Mouse (Mus musculus) kidney, embryonic 16.5 days (tissue): ENCODE results near the gene Parm1. TPM values are rescaled to one million over a fixed set of nuclear protein-coding genes. Genes with fewer than 3 reads are reported as not detected.

Source experiments
- ATAC-seq: fragments of 200-750 bp; cut with Nextera tagmentation; 2 replicates; pipeline ENCODE4 v1.8.0; 2017; ENCODE audit warnings: moderate TSS enrichment; ENCODE audit not compliant: low FRiP score, low TSS enrichment
- H3K27ac ChIP-seq: fragments of 300-500 bp; sonication (generic); 2 replicates; pipeline ENCODE4 v1.5.1; 2014; ENCODE audit warnings: low read length
- H3K27me3 ChIP-seq: fragments of 300-500 bp; sonication (generic); 2 replicates; pipeline ENCODE4 v1.6.1; 2014; ENCODE audit warnings: low read length, control low read depth, mixed read lengths; ENCODE audit not compliant: insufficient read depth
- H3K36me3 ChIP-seq: fragments of 300-500 bp; sonication (generic); 2 replicates; pipeline ENCODE4 v1.6.1; 2014; ENCODE audit warnings: low read length, control low read depth, mixed read lengths; ENCODE audit not compliant: insufficient read depth
- H3K4me1 ChIP-seq: fragments of 300-500 bp; sonication (generic); 2 replicates; pipeline ENCODE4 v1.6.1; 2014; ENCODE audit warnings: low read length, control low read depth, mixed read lengths; ENCODE audit not compliant: insufficient read depth
- H3K4me2 ChIP-seq: fragments of 300-500 bp; sonication (generic); replicated peaks from 2 replicates; pipeline ENCODE4 v1.6.1; 2014; ENCODE audit warnings: low read depth, low read length
- H3K4me3 ChIP-seq: fragments of 300-500 bp; sonication (generic); 2 replicates; pipeline ENCODE4 v1.5.1; 2014; ENCODE audit warnings: mild to moderate bottlenecking, low read length
- H3K9ac ChIP-seq: fragments of 300-500 bp; sonication (generic); replicated peaks from 2 replicates; pipeline ENCODE4 v1.6.1; 2014; ENCODE audit warnings: low read length
- H3K9me3 ChIP-seq: fragments of 300-500 bp; sonication (generic); 2 replicates; pipeline ENCODE4 v1.6.1; 2016; ENCODE audit warnings: low read length, control low read depth
- WGBS: fragments of 180-500 bp; shearing (Covaris S2); extraction: QIAGEN DNeasy Blood & Tissue Kit; methylation state at CpG from one replicate; pipeline ENCODE4 v1.1.7; 2014; 5-methylcytosine and 5-hydroxymethylcytosine counted together
- polyA plus RNA-seq: library from polyadenylated mRNA; unstranded; fragments of >200 nt; fragmentation: Nextera tagmentation; extraction: Ambion mirVana; gene quantifications from 2 replicates; pipeline ENCODE4 v1.2.1, GENCODE M21; 2015

Gene Parm1
- 9.6 and 11.2 TPM in 2 replicates for polyA plus RNA-seq

- Histone ChIP-seq H3K4me2 (peak within 1 kb of the TSS; percentile 94), H3K27me3 (peaks cover 6% of the 10 kb centered on the region), H3K4me1 (peaks cover 21% of the 10 kb centered on the region), H3K9me3 (no peaks in the 10 kb centered on the region), H3K4me3 (peak within 1 kb of the TSS; percentile 57), H3K36me3 (no peaks in the 10 kb centered on the region), H3K9ac (peak within 1 kb of the TSS; percentile 64), H3K27ac (no peak within 1 kb of the TSS)
- under 1% methylated on average over 47 of the region's 48 CpGs for WGBS
- ATAC-seq: peak; percentile 100
Observed at GRCm38 (mm10) chr5:91517480-91518301, at the start of gene Parm1. Parm1 (plus strand) TSS chr5:91517615.

- no peak overlapping the region for H3K27ac ChIP-seq
- H3K4me2 ChIP-seq: no peak overlapping the region
- H3K27me3 ChIP-seq: no peaks in the 10 kb centered on the region
- H3K4me1 ChIP-seq: no peaks in the 10 kb centered on the region
- H3K36me3 ChIP-seq: no peaks in the 10 kb centered on the region
- no peak overlapping the region for H3K9ac ChIP-seq
- WGBS: 90% methylated on average over 7 of the region's 7 CpGs
- no peaks in the 10 kb centered on the region for H3K9me3 ChIP-seq
- ATAC-seq: no peak
- no peak overlapping the region for H3K4me3 ChIP-seq
Observed at GRCm38 (mm10) chr5:91475241-91475640, 42.2 kb upstream of the Parm1 start.

DNA sequence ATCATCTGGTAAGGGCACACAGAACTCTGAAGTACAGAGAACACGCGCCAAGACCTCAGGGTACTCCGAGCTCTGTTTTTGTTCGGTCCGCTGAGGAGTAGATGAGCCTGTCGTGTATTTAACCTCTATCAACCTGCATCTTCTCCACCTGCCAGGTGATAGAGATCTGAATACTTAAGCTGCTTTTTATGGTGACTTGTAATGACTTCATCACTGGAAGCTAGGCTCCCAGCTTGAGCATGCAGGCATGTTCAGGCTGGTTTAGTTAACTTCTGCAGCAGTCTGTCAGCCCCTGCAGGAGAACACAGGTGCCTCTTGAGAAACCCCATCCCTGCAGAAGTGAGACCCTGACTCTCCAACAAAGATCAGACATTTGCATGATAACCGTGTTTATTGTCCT lies 40.6 kb upstream of the Parm1 start:
- no peak for ATAC-seq
- no peak overlapping the region for H3K4me3 ChIP-seq
- no peak overlapping the region for H3K27ac ChIP-seq
- H3K9ac ChIP-seq: no peak overlapping the region
- H3K4me1 ChIP-seq: no peaks in the 10 kb centered on the region
- H3K4me2 ChIP-seq: no peak overlapping the region
- 71% methylated on average over 7 of the region's 7 CpGs for WGBS
- H3K36me3 ChIP-seq: no peaks in the 10 kb centered on the region
- no peaks in the 10 kb centered on the region for H3K27me3 ChIP-seq
- no peaks in the 10 kb centered on the region for H3K9me3 ChIP-seq

- H3K27me3 ChIP-seq: no peaks in the 10 kb centered on the region
- ATAC-seq: no peak
- H3K27ac ChIP-seq: no peak overlapping the region
- 94% methylated on average over 4 of the region's 4 CpGs for WGBS
- no peak overlapping the region for H3K9ac ChIP-seq
- no peaks in the 10 kb centered on the region for H3K9me3 ChIP-seq
- H3K36me3 ChIP-seq: no peaks in the 10 kb centered on the region
- no peak overlapping the region for H3K4me3 ChIP-seq
- H3K4me2 ChIP-seq: no peak overlapping the region
- no peaks in the 10 kb centered on the region for H3K4me1 ChIP-seq
Observed at GRCm38 (mm10) chr5:91478673-91479072, 38.7 kb upstream of the Parm1 start.

DNA sequence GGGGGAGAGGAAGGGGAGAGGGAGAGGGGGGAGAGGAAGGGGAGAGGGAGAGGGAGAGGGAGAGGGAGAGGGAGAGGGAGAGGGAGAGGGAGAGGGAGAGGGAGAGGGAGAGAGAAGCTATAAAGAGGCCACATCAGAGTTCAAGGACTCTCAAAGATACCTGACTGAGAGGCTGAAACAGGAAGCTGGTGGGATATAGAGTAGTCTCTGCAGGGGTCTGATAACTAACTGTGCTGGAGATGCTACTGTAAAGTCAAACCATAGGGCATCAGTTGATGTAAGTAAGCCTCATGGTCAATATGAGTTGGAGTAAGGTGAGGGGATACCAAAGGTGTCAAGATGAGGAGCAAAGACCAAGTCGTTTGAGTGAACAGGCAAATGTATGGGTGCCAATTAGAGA lies 37.3 kb upstream of the Parm1 start:
- no peaks in the 10 kb centered on the region for H3K36me3 ChIP-seq
- H3K4me2 ChIP-seq: no peak overlapping the region
- 67% methylated on average over 1 of the region's 1 CpGs for WGBS
- no peak overlapping the region for H3K4me3 ChIP-seq
- no peak overlapping the region for H3K9ac ChIP-seq
- no peaks in the 10 kb centered on the region for H3K9me3 ChIP-seq
- H3K27me3 ChIP-seq: no peaks in the 10 kb centered on the region
- ATAC-seq: no peak
- H3K27ac ChIP-seq: no peak overlapping the region
- no peaks in the 10 kb centered on the region for H3K4me1 ChIP-seq

DNA sequence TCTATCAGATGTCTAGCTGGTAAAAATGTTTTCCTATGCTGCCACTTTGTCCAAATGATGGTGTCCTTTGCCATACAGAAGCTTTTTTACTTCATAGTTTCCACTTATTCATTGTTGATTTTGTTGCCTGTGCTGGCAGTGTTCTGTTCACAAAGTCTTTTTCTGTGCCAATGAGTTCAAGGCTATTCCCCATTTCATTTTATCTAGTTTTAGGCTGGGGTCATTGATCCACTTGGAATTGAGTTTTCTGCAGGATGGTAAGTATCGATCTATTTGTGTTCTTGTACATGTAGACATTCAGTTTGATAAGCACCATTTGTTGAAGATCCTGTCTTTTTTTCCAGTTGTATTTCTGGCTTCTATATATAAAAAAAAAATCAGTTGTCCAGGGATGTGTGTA lies 33.1 kb upstream of the Parm1 start:
- ATAC-seq: no peak

DNA sequence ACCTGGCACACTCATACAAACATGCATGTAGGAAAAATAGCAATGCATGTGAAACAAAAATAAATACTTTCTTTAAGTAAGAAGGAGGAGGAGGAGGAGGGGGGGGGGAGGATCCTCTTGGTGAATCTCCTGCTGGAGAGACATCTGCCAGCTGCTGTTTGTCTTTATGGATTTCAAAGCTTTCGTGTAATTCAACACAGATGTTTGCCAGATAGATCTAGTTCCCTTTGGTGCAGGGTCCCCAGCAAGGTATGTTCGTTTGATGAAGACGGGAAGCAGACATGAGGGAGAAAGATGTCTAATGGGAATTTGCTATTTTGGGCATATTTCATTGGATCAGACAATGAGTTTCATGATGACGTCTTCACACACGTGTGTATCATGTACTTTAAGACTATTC lies 23.0 kb upstream of the Parm1 start:
- H3K4me3 ChIP-seq: no peak overlapping the region
- no peaks in the 10 kb centered on the region for H3K36me3 ChIP-seq
- H3K27ac ChIP-seq: no peak overlapping the region
- H3K9me3 ChIP-seq: no peaks in the 10 kb centered on the region
- no peak overlapping the region for H3K9ac ChIP-seq
- no peaks in the 10 kb centered on the region for H3K27me3 ChIP-seq
- no peak overlapping the region for H3K4me2 ChIP-seq
- H3K4me1 ChIP-seq: no peaks in the 10 kb centered on the region
- ATAC-seq: no peak
- WGBS: 39% methylated on average over 5 of the region's 5 CpGs

More for the DNA sequence above, 33.1 kb upstream of the Parm1 start:
- no peaks in the 10 kb centered on the region for H3K36me3 ChIP-seq
- no peaks in the 10 kb centered on the region for H3K27me3 ChIP-seq
- H3K27ac ChIP-seq: no peak overlapping the region
- no peak overlapping the region for H3K9ac ChIP-seq
- WGBS: 92% methylated on average over 1 of the region's 1 CpGs
- no peaks in the 10 kb centered on the region for H3K4me1 ChIP-seq
- H3K4me2 ChIP-seq: no peak overlapping the region
- H3K4me3 ChIP-seq: no peak overlapping the region
- H3K9me3 ChIP-seq: no peaks in the 10 kb centered on the region

GRCm38 (mm10) chr5:91501361-91501760 lies 16.1 kb upstream of the Parm1 start:
- Histone ChIP-seq H3K36me3 (no peaks in the 10 kb centered on the region), H3K9me3 (peaks cover under 1% of the 10 kb centered on the region; the same call in 1 of the 2 replicates), H3K4me2 (no peak overlapping the region), H3K27me3 (no peaks in the 10 kb centered on the region), H3K9ac (no peak overlapping the region), H3K27ac (no peak overlapping the region), H3K4me3 (no peak overlapping the region), H3K4me1 (no peaks in the 10 kb centered on the region)
- WGBS: 80% methylated on average over 1 of the region's 1 CpGs
- no peak for ATAC-seq

GRCm38 (mm10) chr5:91502366-91502765 lies 15.0 kb upstream of the Parm1 start:
- Histone ChIP-seq H3K4me3 (no peak overlapping the region), H3K27ac (no peak overlapping the region), H3K27me3 (no peaks in the 10 kb centered on the region), H3K9ac (no peak overlapping the region), H3K9me3 (peaks cover 3% of the 10 kb centered on the region; the same call in 1 of the 2 replicates), H3K4me2 (no peak overlapping the region), H3K4me1 (no peaks in the 10 kb centered on the region), H3K36me3 (no peaks in the 10 kb centered on the region)
- WGBS: 89% methylated on average over 2 of the region's 2 CpGs
- no peak for ATAC-seq

DNA sequence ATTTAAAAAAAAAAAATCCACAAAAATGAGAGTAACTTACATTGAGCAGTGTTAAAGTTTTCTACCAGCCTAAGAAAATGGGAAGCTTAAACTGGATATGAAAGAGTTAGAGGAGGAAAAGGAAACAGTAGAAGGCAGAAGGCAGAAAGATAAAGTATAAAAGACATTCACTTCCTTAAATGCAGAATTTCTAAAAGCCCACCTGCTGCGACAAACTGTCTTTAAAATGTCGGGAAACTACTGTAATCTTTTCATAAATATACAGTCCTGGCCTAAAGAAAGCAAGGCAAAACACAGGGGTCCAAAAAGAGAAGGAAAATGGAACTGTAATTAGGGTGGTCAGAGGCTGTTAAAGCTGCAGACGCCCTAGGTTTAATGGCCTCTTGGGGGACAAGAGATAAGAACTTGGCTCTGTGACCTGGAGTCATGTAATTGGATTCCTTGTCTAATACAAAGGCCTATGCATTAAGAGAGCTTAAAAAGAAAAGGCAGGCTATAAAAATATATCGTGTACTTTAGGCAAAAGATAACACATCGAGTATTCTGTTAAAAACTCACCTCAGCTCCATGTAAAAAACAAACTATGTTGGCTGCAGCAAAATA lies 13.0 kb upstream of the Parm1 start:
- H3K4me3 ChIP-seq: no peak overlapping the region
- no peaks in the 10 kb centered on the region for H3K36me3 ChIP-seq
- 39% methylated on average over 5 of the region's 5 CpGs for WGBS
- no peak overlapping the region for H3K4me2 ChIP-seq
- no peak overlapping the region for H3K27ac ChIP-seq
- H3K27me3 ChIP-seq: no peaks in the 10 kb centered on the region
- ATAC-seq: no peak
- H3K9me3 ChIP-seq: peaks cover 3% of the 10 kb centered on the region; the same call in 1 of the 2 replicates
- no peaks in the 10 kb centered on the region for H3K4me1 ChIP-seq
- H3K9ac ChIP-seq: no peak overlapping the region
